Mouse (Mus musculus) liver, postnatal 0 days (tissue): ENCODE measurements around the gene Cacna2d2.

Experiments used
- CTCF ChIP-seq: sonication (generic); IDR thresholded peaks from 2 replicates; pipeline ENCODE4 v1.5.1; 2016; ENCODE audit warnings: antibody characterized with exemption, low read depth
- EP300 ChIP-seq: IDR thresholded peaks from 2 replicates; pipeline ENCODE4 v1.6.1; 2016; ENCODE audit warnings: antibody characterized with exemption, low read depth, mild to moderate bottlenecking

- no peak for TF ChIP-seq CTCF
- no peak for TF ChIP-seq EP300
Observed at GRCm38 (mm10) chr9:107469213-107469795, 69.9 kb downstream of the Cacna2d2 start.
